Mouse (Mus musculus) myocyte (in vitro differentiated cells): Measurements from ENCODE around the gene Slc36a1. TPM values are rescaled to one million over a fixed set of nuclear protein-coding genes. Genes with fewer than 3 reads are reported as not detected.

Experiments
- H3K27me3 ChIP-seq: one replicate; pipeline ENCODE4 v1.6.1; 2011; ENCODE audit not compliant: control insufficient read depth, insufficient read depth, insufficient read length
- H3K36me3 ChIP-seq: one replicate; pipeline ENCODE4 v1.6.1; 2011; ENCODE audit not compliant: control insufficient read depth, insufficient read depth
- H3K4me2 ChIP-seq: one replicate; pipeline ENCODE4 v1.6.1; 2011; ENCODE audit warnings: low read depth, control low read depth
- H3K4me3 ChIP-seq: one replicate; pipeline ENCODE4 v1.5.1; 2011; ENCODE audit warnings: mild to moderate bottlenecking, control low read depth, moderate library complexity
- H3K79me2 ChIP-seq: one replicate; pipeline ENCODE4 v1.6.1; 2011; ENCODE audit not compliant: control insufficient read depth, insufficient read depth
- H3ac ChIP-seq: one replicate; pipeline ENCODE4 v1.6.1; 2011; ENCODE audit not compliant: control insufficient read depth, insufficient read length
- CEBPB ChIP-seq: IDR thresholded peaks from 2 replicates; pipeline ENCODE4 v1.6.1; 2011; ENCODE audit warnings: mild to moderate bottlenecking, moderate library complexity; ENCODE audit not compliant: poor library complexity, insufficient read depth, severe bottlenecking
- E2F4 ChIP-seq: IDR thresholded peaks from one replicate; pipeline ENCODE4 v1.6.1; 2011; ENCODE audit warnings: mild to moderate bottlenecking, control low read depth, moderate library complexity; ENCODE audit not compliant: insufficient read depth
- MAX ChIP-seq: IDR thresholded peaks from one replicate; pipeline ENCODE4 v1.6.1; 2011; ENCODE audit warnings: low read depth, mild to moderate bottlenecking, control low read depth
- MYOD1 ChIP-seq, 3 experiments: IDR thresholded peaks; one replicate each; pipeline ENCODE4 v1.6.1; 2011; ENCODE audit warnings: control low read depth in 2 of 3, low read depth in 2 of 3, mild to moderate bottlenecking in 2 of 3, moderate library complexity in 1 of 3; ENCODE audit not compliant: insufficient read length in 2 of 3, control insufficient read depth in 1 of 3
- MYOG ChIP-seq, 3 experiments: IDR thresholded peaks; one replicate each; pipeline ENCODE4 v1.6.1; 2011; ENCODE audit warnings: control low read depth in 2 of 3, low read depth in 2 of 3, mild to moderate bottlenecking in 2 of 3; ENCODE audit not compliant: insufficient read length in 2 of 3, control insufficient read depth in 1 of 3, insufficient read depth in 1 of 3
- POLR2A ChIP-seq: IDR thresholded peaks from one replicate; pipeline ENCODE4 v1.6.1; 2011; ENCODE audit warnings: low read depth, mild to moderate bottlenecking, control low read depth, moderate library complexity; ENCODE audit not compliant: insufficient read length
- POLR2AphosphoS2 ChIP-seq: IDR thresholded peaks from one replicate; pipeline ENCODE4 v1.6.1; 2011; ENCODE audit warnings: low read depth, control low read depth; ENCODE audit not compliant: insufficient read length
- REST ChIP-seq: IDR thresholded peaks from one replicate; pipeline ENCODE4 v1.6.1; 2011; ENCODE audit warnings: mild to moderate bottlenecking, control low read depth, moderate library complexity; ENCODE audit not compliant: insufficient read depth, insufficient read length
- SRF ChIP-seq: IDR thresholded peaks from one replicate; pipeline ENCODE4 v1.6.1; 2011; ENCODE audit warnings: low read depth; ENCODE audit not compliant: control insufficient read depth, insufficient read length
- TCF12 ChIP-seq: IDR thresholded peaks from one replicate; pipeline ENCODE4 v1.6.1; 2011; ENCODE audit warnings: mild to moderate bottlenecking, control low read depth; ENCODE audit not compliant: poor library complexity, insufficient read depth, severe bottlenecking
- TCF3 ChIP-seq: IDR thresholded peaks from one replicate; pipeline ENCODE4 v1.6.1; 2011; ENCODE audit warnings: low read depth, control low read depth; ENCODE audit not compliant: insufficient read length
- USF1 ChIP-seq: IDR thresholded peaks from one replicate; pipeline ENCODE4 v1.6.1; 2011; ENCODE audit warnings: low read depth, mild to moderate bottlenecking, control low read depth, moderate library complexity
- polyA plus RNA-seq: library from polyadenylated mRNA; unstranded; fragments of >200 nt; fragmentation: generic; extraction: Trizol; gene quantifications from one replicate; pipeline ENCODE4 v1.2.1, GENCODE M21; 2012; ENCODE audit warnings: missing spikeins

The Slc36a1 gene
- polyA plus RNA-seq, 1 experiment: 5.3 TPM

DNA sequence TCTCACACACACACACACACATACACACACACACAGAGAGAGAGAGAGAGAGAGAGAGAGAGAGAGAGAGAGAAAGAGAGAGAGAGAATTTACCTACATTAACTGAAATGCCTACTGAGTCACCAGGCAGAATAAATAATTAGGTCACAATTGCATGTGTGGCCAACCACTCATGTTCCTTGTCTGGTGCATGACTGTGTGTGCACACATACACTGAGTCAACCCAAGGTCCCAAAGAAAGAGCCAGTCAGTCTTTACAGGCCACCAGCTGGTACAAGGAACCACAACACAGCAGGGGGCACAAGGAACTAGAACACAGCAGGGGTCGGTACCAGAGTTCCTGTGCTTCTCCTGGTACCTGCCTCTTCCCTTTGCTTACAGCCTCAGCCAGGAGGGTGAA lies 32.7 kb downstream of the Slc36a1 start:
- no peaks in the 10 kb centered on the region for H3K27me3 ChIP-seq
- TF ChIP-seq REST: no peak
- TF ChIP-seq CEBPB: no peak
- no peak for TF ChIP-seq MYOG (IDR thresholded peaks at IDR 0.05; ENCODE audit: control insufficient read depth in 1 of 3, insufficient read depth in 1 of 3, insufficient read length in 2 of 3, low read depth in 2 of 3)
- TF ChIP-seq POLR2A: no peak
- TF ChIP-seq E2F4: no peak
- TF ChIP-seq USF1: no peak
- TF ChIP-seq MYOD1 (IDR thresholded peaks at IDR 0.05; ENCODE audit: control insufficient read depth in 1 of 3, insufficient read length in 2 of 3, low read depth in 2 of 3): no peak
- TF ChIP-seq TCF12: no peak
- no peak for TF ChIP-seq SRF
- no peak for TF ChIP-seq TCF3
- no peak for TF ChIP-seq MAX
- TF ChIP-seq POLR2AphosphoS2: no peak
- H3K4me3 ChIP-seq: no peak overlapping the region
- no peak overlapping the region for H3K4me2 ChIP-seq
- H3K36me3 ChIP-seq: no peaks in the 10 kb centered on the region
- no peak overlapping the region for H3ac ChIP-seq
- no peaks in the 10 kb centered on the region for H3K79me2 ChIP-seq

GRCm38 (mm10) chr11:55239496-55239895 lies 35.3 kb downstream of the Slc36a1 start:
- Histone ChIP-seq H3K36me3 (no peaks in the 10 kb centered on the region), H3K79me2 (no peaks in the 10 kb centered on the region), H3K4me3 (no peak overlapping the region), H3K4me2 (no peak overlapping the region), H3ac (no peak overlapping the region), H3K27me3 (no peaks in the 10 kb centered on the region)
- TF ChIP-seq REST (no peak), MAX (no peak), E2F4 (no peak), SRF (no peak), CEBPB (no peak), TCF12 (no peak), MYOD1 (IDR thresholded peaks at IDR 0.05; ENCODE audit: control insufficient read depth in 1 of 3, insufficient read length in 2 of 3, low read depth in 2 of 3) (no peak), USF1 (no peak)

GRCm38 (mm10) chr11:55240556-55240955 lies 36.4 kb downstream of the Slc36a1 start:
- Histone ChIP-seq H3K79me2 (no peaks in the 10 kb centered on the region), H3K36me3 (no peaks in the 10 kb centered on the region), H3K4me2 (no peak overlapping the region), H3K27me3 (no peaks in the 10 kb centered on the region), H3K4me3 (no peak overlapping the region), H3ac (no peak overlapping the region)
- TF ChIP-seq MYOD1 (IDR thresholded peaks at IDR 0.05; ENCODE audit: control insufficient read depth in 1 of 3, insufficient read length in 2 of 3, low read depth in 2 of 3) (no peak), MYOG (IDR thresholded peaks at IDR 0.05; ENCODE audit: control insufficient read depth in 1 of 3, insufficient read depth in 1 of 3, insufficient read length in 2 of 3, low read depth in 2 of 3) (no peak), SRF (no peak), E2F4 (no peak), CEBPB (no peak), POLR2AphosphoS2 (no peak), MAX (no peak), REST (no peak)

GRCm38 (mm10) chr11:55250527-55250926 lies 46.4 kb downstream of the Slc36a1 start:
- no peaks in the 10 kb centered on the region for H3K79me2 ChIP-seq
- no peak overlapping the region for H3K4me2 ChIP-seq
- no peak overlapping the region for H3ac ChIP-seq
- no peaks in the 10 kb centered on the region for H3K36me3 ChIP-seq
- no peak overlapping the region for H3K4me3 ChIP-seq
- no peak for TF ChIP-seq REST
- TF ChIP-seq CEBPB: 0 out of 2 replicates have a peak, but pooled peaks have one; percentile 30
- TF ChIP-seq MYOD1 (IDR thresholded peaks at IDR 0.05; ENCODE audit: control insufficient read depth in 1 of 3, insufficient read length in 2 of 3, low read depth in 2 of 3): peak in 2 of 3 experiments; percentile 50 to 61
- no peaks in the 10 kb centered on the region for H3K27me3 ChIP-seq

DNA sequence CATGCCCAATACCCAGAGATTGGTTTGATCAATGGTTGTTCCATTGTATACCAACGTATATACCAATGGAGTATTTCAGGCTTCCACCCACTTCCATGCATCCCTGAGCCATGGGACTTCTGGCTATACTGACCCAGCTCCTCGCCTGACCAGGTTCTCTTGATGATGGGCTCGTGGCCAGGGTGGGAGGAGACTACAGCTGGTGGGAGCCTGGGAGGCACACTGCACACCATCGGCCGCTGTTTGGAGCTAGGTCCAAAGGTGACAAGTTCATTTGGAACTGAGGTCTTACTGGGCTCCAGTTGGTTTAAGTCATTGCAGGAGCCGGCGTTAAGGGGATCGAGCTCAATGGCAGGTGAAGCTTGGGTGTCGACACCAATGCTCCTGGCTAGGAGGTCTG lies 49.2 kb downstream of the Slc36a1 start:
- H3K79me2 ChIP-seq: no peaks in the 10 kb centered on the region
- no peaks in the 10 kb centered on the region for H3K27me3 ChIP-seq
- no peak overlapping the region for H3ac ChIP-seq
- H3K4me2 ChIP-seq: no peak overlapping the region
- no peak for TF ChIP-seq REST
- TF ChIP-seq CEBPB: no peak
- TF ChIP-seq TCF12: no peak
- TF ChIP-seq USF1: no peak
- no peak for TF ChIP-seq POLR2A
- no peak for TF ChIP-seq MAX
- no peak for TF ChIP-seq E2F4
- no peak for TF ChIP-seq MYOD1 (IDR thresholded peaks at IDR 0.05; ENCODE audit: control insufficient read depth in 1 of 3, insufficient read length in 2 of 3, low read depth in 2 of 3)
- TF ChIP-seq SRF: no peak
- TF ChIP-seq MYOG (IDR thresholded peaks at IDR 0.05; ENCODE audit: control insufficient read depth in 1 of 3, insufficient read depth in 1 of 3, insufficient read length in 2 of 3, low read depth in 2 of 3): no peak
- TF ChIP-seq POLR2AphosphoS2: no peak
- TF ChIP-seq TCF3: no peak
- H3K4me3 ChIP-seq: no peak overlapping the region
- no peaks in the 10 kb centered on the region for H3K36me3 ChIP-seq
